Mouse (Mus musculus) lung, postnatal 0 days (tissue): ENCODE data around the gene M6pr. TPM values are rescaled to one million over a fixed set of nuclear protein-coding genes. Genes with fewer than 3 reads are reported as not detected.
A peak's percentile ranks its signal among the peaks of the same experiment; 100 is the strongest.

ENCODE experiments used
- ATAC-seq: fragments of 200-750 bp; cut with Nextera tagmentation; 2 replicates; pipeline ENCODE4 v1.8.0; 2017; ENCODE audit warnings: moderate library complexity
- DNase-seq: peaks from one replicate; pipeline ENCODE4 v3.0.0-alpha.2; 2016; ENCODE audit warnings: low spot score
- H3K27ac ChIP-seq: fragments of 300-500 bp; sonication (generic); 2 replicates; pipeline ENCODE4 v1.5.1; 2014; ENCODE audit warnings: antibody characterized with exemption, mild to moderate bottlenecking, low read length, mixed read lengths
- H3K27me3 ChIP-seq: fragments of 300-500 bp; sonication (generic); replicated peaks from 2 replicates; pipeline ENCODE4 v1.6.1; 2014; ENCODE audit warnings: low read length, mixed read lengths; ENCODE audit not compliant: insufficient read depth
- H3K36me3 ChIP-seq: fragments of 300-500 bp; sonication (generic); 2 replicates; pipeline ENCODE4 v1.6.1; 2014; ENCODE audit warnings: low read length, mixed read lengths; ENCODE audit not compliant: insufficient read depth
- H3K4me1 ChIP-seq: fragments of 300-500 bp; sonication (generic); 2 replicates; pipeline ENCODE4 v1.6.1; 2014; ENCODE audit warnings: antibody characterized with exemption, low read depth, low read length, mixed read lengths; ENCODE audit not compliant: insufficient read depth
- H3K4me2 ChIP-seq: fragments of 300-500 bp; sonication (generic); replicated peaks from 2 replicates; pipeline ENCODE4 v1.6.1; 2014; ENCODE audit warnings: low read depth, mild to moderate bottlenecking, low read length, moderate library complexity, mixed read lengths
- H3K4me3 ChIP-seq: fragments of 300-500 bp; sonication (generic); 2 replicates; pipeline ENCODE4 v1.5.1; 2014; ENCODE audit warnings: low read depth, low read length
- H3K9ac ChIP-seq: fragments of 300-500 bp; sonication (generic); replicated peaks from 2 replicates; pipeline ENCODE4 v1.6.1; 2014; ENCODE audit warnings: low read depth, mild to moderate bottlenecking
- H3K9me3 ChIP-seq: fragments of 300-500 bp; sonication (generic); 2 replicates; pipeline ENCODE4 v1.6.1; 2016; ENCODE audit warnings: low read length, mixed read lengths
- CTCF ChIP-seq: IDR thresholded peaks from 2 replicates; pipeline ENCODE4 v1.5.1; 2016; ENCODE audit warnings: antibody characterized with exemption, mild to moderate bottlenecking
- EP300 ChIP-seq: IDR thresholded peaks from 2 replicates; pipeline ENCODE4 v1.6.1; 2016; ENCODE audit warnings: antibody characterized with exemption, mild to moderate bottlenecking, control low read depth
- WGBS: fragments of 180-500 bp; shearing (Covaris S2); extraction: QIAGEN DNeasy Blood & Tissue Kit; methylation state at CpG from one replicate; pipeline ENCODE4 v1.1.7; 2014; 5-methylcytosine and 5-hydroxymethylcytosine counted together
- polyA plus RNA-seq: library from polyadenylated mRNA; unstranded; fragments of >200 nt; fragmentation: Nextera tagmentation; extraction: Ambion mirVana; gene quantifications from 2 replicates; pipeline ENCODE4 v1.2.1, GENCODE M21; 2015

The M6pr gene
- polyA plus RNA-seq, 1 experiment from 2014 or later, result 114 TPM

DNA sequence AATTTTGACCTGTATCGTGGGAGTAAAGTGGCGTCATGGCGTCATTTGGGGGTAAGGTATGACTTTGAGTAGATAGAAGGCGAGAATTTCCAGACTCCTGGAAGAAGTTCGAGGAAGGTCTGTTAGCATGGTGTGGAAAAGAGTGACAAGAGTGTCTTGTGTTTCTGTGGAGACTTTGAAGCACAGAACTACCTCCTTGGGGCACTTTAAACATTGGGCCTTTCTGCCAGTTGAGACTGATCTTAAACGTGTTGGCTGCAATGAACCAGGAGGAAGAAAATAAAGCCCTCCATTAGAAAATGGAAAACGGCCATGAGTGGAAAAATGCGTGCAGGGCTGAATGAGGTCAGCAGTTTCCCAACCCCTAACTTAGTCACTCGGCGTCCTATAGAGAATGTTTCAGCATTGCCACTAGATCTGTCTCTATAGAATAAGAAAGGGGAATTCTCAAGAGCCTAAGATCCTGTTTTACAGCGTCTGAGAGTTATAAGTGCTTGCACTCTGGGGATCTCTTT is 983 bp downstream of the M6pr start:
- TF ChIP-seq CTCF (no peak), EP300 (no peak)
- ATAC-seq (no peak), DNase-seq (peak; percentile 32)
- WGBS, result 2% methylated on average over 11 of the region's 11 CpGs
- peak overlapping the region; percentile 85 for H3K4me3 ChIP-seq
- H3K27me3 ChIP-seq, result no peaks in the 10 kb centered on the region
- H3K36me3 ChIP-seq, result peaks cover 10% of the 10 kb centered on the region
- peak overlapping the region; percentile 87 for H3K9ac ChIP-seq
- H3K27ac ChIP-seq, result peak overlapping the region; percentile 82
- H3K4me2 ChIP-seq, result peak overlapping the region; percentile 96
- H3K4me1 ChIP-seq, result peaks cover 11% of the 10 kb centered on the region; the same call in 1 of the 2 replicates
- H3K9me3 ChIP-seq, result no peaks in the 10 kb centered on the region

GRCm38 (mm10) chr6:122310187-122310820 is 1.8 kb downstream of the M6pr start:
- ATAC-seq (no peak), DNase-seq (peak; percentile 64)
- Histone ChIP-seq H3K9ac (0 out of 2 replicates have a peak overlapping the region, but pooled peaks have one; percentile 16), H3K4me3 (no peak overlapping the region), H3K9me3 (no peaks in the 10 kb centered on the region), H3K27me3 (no peaks in the 10 kb centered on the region), H3K27ac (peak overlapping the region; percentile 82), H3K36me3 (peaks cover 10% of the 10 kb centered on the region), H3K4me2 (peak overlapping the region; percentile 96), H3K4me1 (peaks cover 11% of the 10 kb centered on the region; the same call in 1 of the 2 replicates)
- 35% methylated on average over 5 of the region's 5 CpGs for WGBS
- TF ChIP-seq CTCF (no peak), EP300 (no peak)

- H3K27me3 ChIP-seq, result no peaks in the 10 kb centered on the region
- H3K4me3 ChIP-seq, result no peak overlapping the region
- ATAC-seq, result no peak
- no peak for DNase-seq
- H3K36me3 ChIP-seq, result peaks cover 32% of the 10 kb centered on the region
- TF ChIP-seq CTCF (no peak), EP300 (no peak)
- no peak overlapping the region for H3K9ac ChIP-seq
- H3K27ac ChIP-seq, result no peak overlapping the region
- WGBS, result 97% methylated on average over 1 of the region's 1 CpGs
- no peaks in the 10 kb centered on the region for H3K9me3 ChIP-seq
- H3K4me1 ChIP-seq, result no peaks in the 10 kb centered on the region
- H3K4me2 ChIP-seq, result no peak overlapping the region
These were observed 10.2 kb downstream of the M6pr start for GRCm38 (mm10) chr6:122318726-122319125.

- DNase-seq, result no peak
- no peak overlapping the region for H3K9ac ChIP-seq
- H3K9me3 ChIP-seq, result no peaks in the 10 kb centered on the region
- no peak overlapping the region for H3K4me2 ChIP-seq
- TF ChIP-seq EP300, result no peak
- no peak for TF ChIP-seq CTCF
- H3K27ac ChIP-seq, result no peak overlapping the region
- no peaks in the 10 kb centered on the region for H3K4me1 ChIP-seq
- no peak for ATAC-seq
- no peaks in the 10 kb centered on the region for H3K27me3 ChIP-seq
- H3K36me3 ChIP-seq, result peaks cover 14% of the 10 kb centered on the region
- WGBS, result 78% methylated on average over 6 of the region's 6 CpGs
- H3K4me3 ChIP-seq, result no peak overlapping the region
These were observed 16.9 kb downstream of the M6pr start for GRCm38 (mm10) chr6:122325361-122325975.

GRCm38 (mm10) chr6:122333081-122333612 is 24.6 kb downstream of the M6pr start:
- ATAC-seq (no peak), DNase-seq (no peak)
- Histone ChIP-seq H3K36me3 (peaks cover 14% of the 10 kb centered on the region; the same call in 1 of the 2 replicates), H3K27me3 (no peaks in the 10 kb centered on the region), H3K9ac (no peak overlapping the region), H3K9me3 (no peaks in the 10 kb centered on the region), H3K4me3 (no peak overlapping the region), H3K4me1 (no peaks in the 10 kb centered on the region), H3K27ac (no peak overlapping the region), H3K4me2 (no peak overlapping the region)
- WGBS, result 84% methylated on average over 13 of the region's 13 CpGs
- TF ChIP-seq CTCF (no peak), EP300 (no peak)

GRCm38 (mm10) chr6:122334786-122335340 is 26.3 kb downstream of the M6pr start:
- Histone ChIP-seq H3K4me1 (no peaks in the 10 kb centered on the region), H3K9me3 (no peaks in the 10 kb centered on the region), H3K4me2 (no peak overlapping the region), H3K9ac (no peak overlapping the region), H3K36me3 (peaks cover 14% of the 10 kb centered on the region; the same call in 1 of the 2 replicates), H3K4me3 (no peak overlapping the region), H3K27ac (no peak overlapping the region), H3K27me3 (no peaks in the 10 kb centered on the region)
- DNase-seq (no peak), ATAC-seq (no peak)
- 82% methylated on average over 7 of the region's 7 CpGs for WGBS
- TF ChIP-seq EP300 (no peak), CTCF (no peak)
